Mouse (Mus musculus): ENCODE measurements around the gene Drg2. TPM values are rescaled to one million over a fixed set of nuclear protein-coding genes. Genes with fewer than 3 reads are reported as not detected.

Gene Drg2
- polyA plus RNA-seq, 1 experiment from 2014 or later, result 111 TPM

DNA sequence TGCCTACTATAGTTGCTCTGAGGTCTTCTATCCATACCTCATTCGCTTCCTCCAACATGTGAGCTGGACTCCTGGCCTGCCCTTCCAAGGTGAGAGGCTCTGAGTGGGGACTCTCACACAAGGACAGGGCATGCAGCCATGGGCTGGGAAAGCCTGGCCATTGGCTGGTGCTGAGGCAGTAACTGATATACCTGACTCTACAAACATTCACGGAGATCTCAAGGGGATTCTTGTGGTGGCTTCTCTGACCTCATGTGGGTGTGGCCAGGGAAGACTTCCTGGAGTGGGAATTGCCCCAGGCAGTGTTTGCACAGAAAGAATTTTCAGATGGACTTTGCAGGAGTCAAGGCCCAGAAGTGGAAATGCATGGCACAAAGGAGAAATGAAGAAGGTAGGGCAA lies 60.5 kb downstream of the Drg2 start:
- no peak overlapping the region for H3K9ac ChIP-seq (ENCODE audit: low read length)
- no peaks in the 10 kb centered on the region for H3K9me3 ChIP-seq (replicated peaks; ENCODE audit: control insufficient read depth, low read length)
- WGBS, result 75% methylated on average over 2 of the region's 2 CpGs
- no peak for DNase-seq (ENCODE audit: low spot score)
- H3K27ac ChIP-seq (ENCODE audit: low read depth, low read length), result no peak overlapping the region
- H3K4me3 ChIP-seq (ENCODE audit: low read depth, low read length), result no peak overlapping the region
- no peaks in the 10 kb centered on the region for H3K4me1 ChIP-seq (ENCODE audit: control insufficient read depth, insufficient read depth, low read length)
- no peak overlapping the region for H3K4me2 ChIP-seq (ENCODE audit: low read length)
- no peaks in the 10 kb centered on the region for H3K36me3 ChIP-seq (ENCODE audit: control insufficient read depth, insufficient read depth, low read length)
- no peak for ATAC-seq
- peaks cover 5% of the 10 kb centered on the region; the same call in 1 of the 2 replicates for H3K27me3 ChIP-seq (replicated peaks; ENCODE audit: control insufficient read depth, insufficient read depth, low read length)

DNA sequence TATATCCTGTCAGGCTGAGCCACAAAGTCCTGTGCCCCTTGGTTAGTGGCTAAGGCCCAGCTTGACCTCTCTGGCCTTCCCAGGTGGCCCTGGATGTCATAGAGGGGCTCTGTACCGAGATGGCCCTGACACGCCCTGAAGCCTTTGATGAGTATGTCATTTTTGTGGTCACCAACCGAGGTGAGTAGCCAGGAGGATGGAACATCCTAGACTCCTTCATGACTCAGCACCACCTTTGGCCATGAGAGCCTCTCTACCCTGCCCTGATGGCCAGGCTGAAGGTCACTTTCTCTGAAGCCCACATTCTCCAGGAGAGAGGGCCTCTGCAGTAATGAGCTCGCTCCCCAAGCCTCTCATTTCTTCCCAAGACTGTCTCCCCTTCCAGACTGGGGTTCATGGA lies 63.9 kb downstream of the Drg2 start:
- no peak overlapping the region for H3K4me3 ChIP-seq (ENCODE audit: low read depth, low read length)
- 77% methylated on average over 4 of the region's 4 CpGs for WGBS
- DNase-seq (ENCODE audit: low spot score) (no peak), ATAC-seq (no peak)
- no peak overlapping the region for H3K4me2 ChIP-seq (ENCODE audit: low read length)
- no peaks in the 10 kb centered on the region for H3K9me3 ChIP-seq (replicated peaks; ENCODE audit: control insufficient read depth, low read length)
- H3K27me3 ChIP-seq (replicated peaks; ENCODE audit: control insufficient read depth, insufficient read depth, low read length), result no peaks in the 10 kb centered on the region
- no peaks in the 10 kb centered on the region for H3K36me3 ChIP-seq (ENCODE audit: control insufficient read depth, insufficient read depth, low read length)
- no peak overlapping the region for H3K9ac ChIP-seq (ENCODE audit: low read length)
- no peak overlapping the region for H3K27ac ChIP-seq (ENCODE audit: low read depth, low read length)
- no peaks in the 10 kb centered on the region for H3K4me1 ChIP-seq (ENCODE audit: control insufficient read depth, insufficient read depth, low read length)

Other genes starting within 250 kb of the Drg2 start
- 42.6 and 44.3 TPM in 2 replicates for gene Srebf1, start 232.0 kb upstream of the Drg2 start, polyA plus RNA-seq (2014; fragmentation: Nextera tagmentation; extraction: Ambion mirVana)
- 23.0 and 31.6 TPM in 2 replicates for gene Tom1l2, start 101.7 kb upstream of the Drg2 start, polyA plus RNA-seq (2014; fragmentation: Nextera tagmentation; extraction: Ambion mirVana)
- gene Drc3, start 101.3 kb upstream of the Drg2 start, polyA plus RNA-seq (2014; fragmentation: Nextera tagmentation; extraction: Ambion mirVana), result 5.9 and 7.0 TPM in 2 replicates
- 16.5 and 23.1 TPM in 2 replicates for gene Gid4, start 37.4 kb upstream of the Drg2 start, polyA plus RNA-seq (2014; fragmentation: Nextera tagmentation; extraction: Ambion mirVana)
- gene Atpaf2, start 36.1 kb upstream of the Drg2 start, polyA plus RNA-seq (2014; fragmentation: Nextera tagmentation; extraction: Ambion mirVana), result 37.4 and 40.3 TPM in 2 replicates
- 0.08 and 0.09 TPM in 2 replicates for gene Myo15, start 14.7 kb downstream of the Drg2 start, polyA plus RNA-seq (2014; fragmentation: Nextera tagmentation; extraction: Ambion mirVana)
- gene Alkbh5, start 81.8 kb downstream of the Drg2 start, polyA plus RNA-seq (2014; fragmentation: Nextera tagmentation; extraction: Ambion mirVana), result 17.8 and 21.5 TPM in 2 replicates
- 66.9 and 74.6 TPM in 2 replicates for gene Llgl1, start 245.1 kb downstream of the Drg2 start, polyA plus RNA-seq (2014; fragmentation: Nextera tagmentation; extraction: Ambion mirVana)